13 mouse cellular contexts compared by ENCODE assay signal in genomic region chr7:45722348-45722713, GRCm38 (mm10). TPM values are rescaled to one million over a fixed set of nuclear protein-coding genes. Genes with fewer than 3 reads are reported as not detected.
DNase-seq lines count a peak whose midpoint lies in the region; ATAC-seq and TF ChIP-seq lines count a peak whose summit lies in the region.
"Had no signal": no experiment of that assay in that cellular context is flagged by ENCODE, and none has a peak within 500 bp of the region (broad histone marks: within the 10 kb centered on the region; RNA-seq: fewer than 3 reads in every experiment).

No protein-coding gene starts in this region.

- H3K27me3 ChIP-seq in cerebellum, adult 2 months (ENCODE audit: control insufficient read depth, insufficient read depth, low read length): no peaks in the 10 kb centered on the region
- H3K27me3 ChIP-seq in lung, embryonic 16.5 days (ENCODE audit: control insufficient read depth, insufficient read depth, low read depth, low read length): no peaks in the 10 kb centered on the region
- no peaks in the 10 kb centered on the region for H3K27me3 ChIP-seq in embryonic facial prominence, embryonic 10.5 days (replicated peaks; ENCODE audit: low read depth, poor library complexity, severe bottlenecking)
- H3K27me3 ChIP-seq in midbrain, embryonic 16.5 days (ENCODE audit: control insufficient read depth, insufficient read depth, low read depth, low read length): no peaks in the 10 kb centered on the region
- no peaks in the 10 kb centered on the region for H3K27me3 ChIP-seq in lung, postnatal 0 days (replicated peaks; ENCODE audit: insufficient read depth, low read length)
- H3K27me3 ChIP-seq: limb, embryonic 12.5 days had no signal

- 0 out of 2 replicates have a peak, but pooled peaks have one; percentile 5 for TF ChIP-seq CTCF in cerebellum, adult 2 months (IDR thresholded peaks at IDR 0.05; ENCODE audit: borderline replicate concordance, insufficient read depth, low read depth, low read length)
- no peak for TF ChIP-seq CTCF in lung, postnatal 0 days (IDR thresholded peaks at IDR 0.05)

- no peak overlapping the region for H3K4me3 ChIP-seq in cerebellum, adult 2 months (replicated peaks; ENCODE audit: insufficient read depth, low read depth, low read length)
- H3K4me3 ChIP-seq in lung, embryonic 16.5 days (ENCODE audit: low read length): no peak overlapping the region
- 0 out of 2 replicates have a peak overlapping the region, but pooled peaks have one; percentile 14 for H3K4me3 ChIP-seq in embryonic facial prominence, embryonic 10.5 days
- H3K4me3 ChIP-seq in midbrain, embryonic 16.5 days (ENCODE audit: low read depth, low read length): no peak overlapping the region
- H3K4me3 ChIP-seq in lung, postnatal 0 days (ENCODE audit: low read depth, low read length): no peak overlapping the region
- H3K4me3 ChIP-seq: limb, embryonic 12.5 days had no signal

- TF ChIP-seq POLR2A in cerebellum, adult 2 months (IDR thresholded peaks at IDR 0.05; ENCODE audit: borderline replicate concordance, insufficient read depth, low read length): no peak

- TF ChIP-seq EP300 in lung, postnatal 0 days (IDR thresholded peaks at IDR 0.05): no peak

- DNase-seq in cerebellum, adult 2 months: peak; percentile 49 to 59
- DNase-seq in cerebellum, adult 11 months: no peak
- no peak for DNase-seq in lung, adult 18-20 months
- DNase-seq in embryonic facial prominence, embryonic 10.5 days (ENCODE audit: low spot score): no peak
- DNase-seq in lung, postnatal 0 days (ENCODE audit: low spot score): no peak
- no peak for DNase-seq in adrenal gland, postnatal 25 days
- DNase-seq: adrenal gland, adult 8-10 months had no signal

- no peak overlapping the region for H3K27ac ChIP-seq in cerebellum, adult 2 months (ENCODE audit: insufficient read depth, low read length)
- no peak overlapping the region for H3K27ac ChIP-seq in lung, embryonic 16.5 days (ENCODE audit: low read length)
- peak overlapping the region; percentile 30; the same call in 1 of the 2 replicates for H3K27ac ChIP-seq in embryonic facial prominence, embryonic 10.5 days (replicated peaks)
- no peak overlapping the region for H3K27ac ChIP-seq in midbrain, embryonic 16.5 days (ENCODE audit: low read length)
- H3K27ac ChIP-seq in lung, postnatal 0 days (ENCODE audit: low read length): no peak overlapping the region

- H3K9ac ChIP-seq in lung, embryonic 16.5 days (ENCODE audit: low read length): 0 out of 2 replicates have a peak overlapping the region, but pooled peaks have one; percentile 14
- 0 out of 2 replicates have a peak overlapping the region, but pooled peaks have one; percentile 20 for H3K9ac ChIP-seq in midbrain, embryonic 16.5 days (ENCODE audit: low read depth, low read length)
- H3K9ac ChIP-seq in lung, postnatal 0 days (replicated peaks; ENCODE audit: low read depth): no peak overlapping the region
- H3K9ac ChIP-seq: limb, embryonic 12.5 days had no signal

- ATAC-seq in lung, embryonic 16.5 days (ENCODE audit: low read depth): no peak
- ATAC-seq in midbrain, embryonic 16.5 days: no peak
- no peak for ATAC-seq in lung, postnatal 0 days

- peaks cover 14% of the 10 kb centered on the region for H3K4me1 ChIP-seq in cerebellum, adult 2 months (ENCODE audit: control insufficient read depth, insufficient read depth, low read length)
- H3K4me1 ChIP-seq in lung, embryonic 16.5 days (replicated peaks; ENCODE audit: control insufficient read depth, insufficient read depth, low read length): peaks cover 8% of the 10 kb centered on the region
- peaks cover 25% of the 10 kb centered on the region for H3K4me1 ChIP-seq in embryonic facial prominence, embryonic 10.5 days
- peaks cover 14% of the 10 kb centered on the region for H3K4me1 ChIP-seq in midbrain, embryonic 16.5 days (ENCODE audit: control insufficient read depth, insufficient read depth, low read length)
- peaks cover 2% of the 10 kb centered on the region; the same call in 1 of the 2 replicates for H3K4me1 ChIP-seq in lung, postnatal 0 days (ENCODE audit: insufficient read depth, low read depth, low read length)

- H3K36me3 ChIP-seq in lung, embryonic 16.5 days (ENCODE audit: control insufficient read depth, insufficient read depth, low read length): peaks cover 40% of the 10 kb centered on the region
- H3K36me3 ChIP-seq in embryonic facial prominence, embryonic 10.5 days (replicated peaks): peaks cover 87% of the 10 kb centered on the region
- H3K36me3 ChIP-seq in midbrain, embryonic 16.5 days (ENCODE audit: control insufficient read depth, insufficient read depth, low read length): peaks cover 26% of the 10 kb centered on the region
- peaks cover 23% of the 10 kb centered on the region for H3K36me3 ChIP-seq in lung, postnatal 0 days (ENCODE audit: insufficient read depth, low read length)

- H3K4me2 ChIP-seq in lung, embryonic 16.5 days (ENCODE audit: low read depth, low read length): no peak overlapping the region
- H3K4me2 ChIP-seq in midbrain, embryonic 16.5 days (ENCODE audit: low read length): no peak overlapping the region
- H3K4me2 ChIP-seq in lung, postnatal 0 days (replicated peaks; ENCODE audit: low read depth, low read length): no peak overlapping the region
- H3K4me2 ChIP-seq: limb, embryonic 12.5 days had no signal

- no peaks in the 10 kb centered on the region for H3K9me3 ChIP-seq in lung, embryonic 16.5 days (ENCODE audit: control insufficient read depth, low read length)
- no peaks in the 10 kb centered on the region for H3K9me3 ChIP-seq in embryonic facial prominence, embryonic 10.5 days
- H3K9me3 ChIP-seq in midbrain, embryonic 16.5 days (replicated peaks; ENCODE audit: control insufficient read depth, low read length, poor library complexity, severe bottlenecking): no peaks in the 10 kb centered on the region
- no peaks in the 10 kb centered on the region for H3K9me3 ChIP-seq in lung, postnatal 0 days (ENCODE audit: low read length)
- H3K9me3 ChIP-seq: limb, embryonic 12.5 days had no signal

- 28% methylated on average over 13 of the region's 13 CpGs for WGBS in cerebellum, adult 2 months
- WGBS in lung, embryonic 16.5 days: 76% methylated on average over 13 of the region's 13 CpGs
- 86% methylated on average over 13 of the region's 13 CpGs for WGBS in embryonic facial prominence, embryonic 10.5 days
- 83% methylated on average over 13 of the region's 13 CpGs for WGBS in midbrain, embryonic 16.5 days
- 69% methylated on average over 13 of the region's 13 CpGs for WGBS in lung, postnatal 0 days

RNA-seq across cellular contexts. Expression of gene Fam83e, which starts 1.3 kb away (rescaled TPM):
- polyA plus RNA-seq in cerebellum, adult 2 months (2012; rRNA removed): 0.25 and 0.31 TPM in 2 replicates
- polyA plus RNA-seq in lung, embryonic 16.5 days (2015; fragmentation: Nextera tagmentation; extraction: Ambion mirVana): 2.0 and 2.1 TPM in 2 replicates
- 1.8 and 2.2 TPM in 2 replicates for polyA plus RNA-seq in embryonic facial prominence, embryonic 10.5 days (2016; fragmentation: Nextera tagmentation; extraction: Ambion mirVana)
- 0.48 and 0.62 TPM in 2 replicates for polyA plus RNA-seq in midbrain, embryonic 16.5 days (2015; fragmentation: Nextera tagmentation; extraction: Ambion mirVana)
- polyA plus RNA-seq in lung, postnatal 0 days (2015; fragmentation: Nextera tagmentation; extraction: Ambion mirVana): 1.7 and 2.3 TPM in 2 replicates
- total RNA-seq in adrenal gland, postnatal 25 days (2021): 0.30 and 0.76 TPM in 2 replicates

RNA-seq across cellular contexts. Expression of gene Spaca4, which starts 3.3 kb away (rescaled TPM):
- not detected in 2 replicates for polyA plus RNA-seq in cerebellum, adult 2 months (2012; rRNA removed)
- not detected in 2 replicates for polyA plus RNA-seq in lung, embryonic 16.5 days (2015; fragmentation: Nextera tagmentation; extraction: Ambion mirVana)
- polyA plus RNA-seq in embryonic facial prominence, embryonic 10.5 days (2016; fragmentation: Nextera tagmentation; extraction: Ambion mirVana): 0.22 TPM in 1 of 2 replicates, not detected in the other
- not detected in 2 replicates for polyA plus RNA-seq in midbrain, embryonic 16.5 days (2015; fragmentation: Nextera tagmentation; extraction: Ambion mirVana)
- not detected in 2 replicates for polyA plus RNA-seq in lung, postnatal 0 days (2015; fragmentation: Nextera tagmentation; extraction: Ambion mirVana)
- not detected in 2 replicates for total RNA-seq in adrenal gland, postnatal 25 days (2021)
- total RNA-seq: adrenal gland, adult 8-10 months; gastrocnemius, adult 8-10 months; hematopoietic stem cell, adult 5-6 weeks had no signal
- polyA plus RNA-seq: cortical plate, adult 2 months; limb, embryonic 12.5 days had no signal

RNA-seq across cellular contexts. Expression of gene Sphk2, which starts 4.5 kb away (rescaled TPM):
- 27.7 and 29.3 TPM in 2 replicates for polyA plus RNA-seq in cerebellum, adult 2 months (2012; rRNA removed)
- 28.9 TPM in 2 replicates for polyA plus RNA-seq in lung, embryonic 16.5 days (2015; fragmentation: Nextera tagmentation; extraction: Ambion mirVana)
- polyA plus RNA-seq in embryonic facial prominence, embryonic 10.5 days (2016; fragmentation: Nextera tagmentation; extraction: Ambion mirVana): 41.5 and 42.1 TPM in 2 replicates
- 21.9 and 23.0 TPM in 2 replicates for polyA plus RNA-seq in midbrain, embryonic 16.5 days (2015; fragmentation: Nextera tagmentation; extraction: Ambion mirVana)
- polyA plus RNA-seq in lung, postnatal 0 days (2015; fragmentation: Nextera tagmentation; extraction: Ambion mirVana): 17.9 and 18.2 TPM in 2 replicates
- total RNA-seq in adrenal gland, postnatal 25 days (2021): 38.2 and 42.0 TPM in 2 replicates

RNA-seq across cellular contexts. Expression of gene Rpl18, which starts 7.1 kb away (rescaled TPM):
- 350 and 359 TPM in 2 replicates for polyA plus RNA-seq in cerebellum, adult 2 months (2012; rRNA removed)
- 984 and 1,005 TPM in 2 replicates for polyA plus RNA-seq in lung, embryonic 16.5 days (2015; fragmentation: Nextera tagmentation; extraction: Ambion mirVana)
- polyA plus RNA-seq in embryonic facial prominence, embryonic 10.5 days (2016; fragmentation: Nextera tagmentation; extraction: Ambion mirVana): 1,168 and 1,206 TPM in 2 replicates
- 475 and 495 TPM in 2 replicates for polyA plus RNA-seq in midbrain, embryonic 16.5 days (2015; fragmentation: Nextera tagmentation; extraction: Ambion mirVana)
- polyA plus RNA-seq in lung, postnatal 0 days (2015; fragmentation: Nextera tagmentation; extraction: Ambion mirVana): 720 and 782 TPM in 2 replicates
- total RNA-seq in adrenal gland, postnatal 25 days (2021): 964 and 1,249 TPM in 2 replicates

RNA-seq across cellular contexts. Expression of gene Dbp, which starts 17.4 kb away (rescaled TPM):
- 222 and 239 TPM in 2 replicates for polyA plus RNA-seq in cerebellum, adult 2 months (2012; rRNA removed)
- 1.5 and 1.7 TPM in 2 replicates for polyA plus RNA-seq in lung, embryonic 16.5 days (2015; fragmentation: Nextera tagmentation; extraction: Ambion mirVana)
- 3.6 and 4.3 TPM in 2 replicates for polyA plus RNA-seq in embryonic facial prominence, embryonic 10.5 days (2016; fragmentation: Nextera tagmentation; extraction: Ambion mirVana)
- polyA plus RNA-seq in midbrain, embryonic 16.5 days (2015; fragmentation: Nextera tagmentation; extraction: Ambion mirVana): 2.3 and 3.4 TPM in 2 replicates
- polyA plus RNA-seq in lung, postnatal 0 days (2015; fragmentation: Nextera tagmentation; extraction: Ambion mirVana): 6.8 and 9.4 TPM in 2 replicates
- total RNA-seq in adrenal gland, postnatal 25 days (2021): 282 and 444 TPM in 2 replicates

Comparison
In these comparisons a context has a peak if more than half of its experiments do, and no peak if none do; other contexts are left out.
1. DNase-seq: peak in cerebellum, adult 2 months (2 of 2); none in cerebellum, adult 11 months (single experiment), lung, adult 18-20 months (0 of 2), embryonic facial prominence, embryonic 10.5 days (single experiment), lung, postnatal 0 days (single experiment) and adrenal gland, postnatal 25 days (single experiment).